Mouse (Mus musculus): ENCODE results near the gene Ogdh.

GRCm38 (mm10) chr11:6259413-6259812 is 32.0 kb upstream of the Ogdh start:
- no peak for TF ChIP-seq POLR2A (IDR thresholded peaks at IDR 0.05; ENCODE audit: extremely low read depth, insufficient read depth, low read length)
- TF ChIP-seq CTCF (IDR thresholded peaks at IDR 0.05; ENCODE audit: low read depth, low read length) = no peak
